Mouse (Mus musculus): ENCODE data around the gene Nfasc. TPM values are rescaled to one million over a fixed set of nuclear protein-coding genes. Genes with fewer than 3 reads are reported as not detected.

The Nfasc gene
- polyA plus RNA-seq, 1 experiment from 2014 or later = 4.3 TPM

GRCm38 (mm10) chr1:132629611-132630370 lies 111.8 kb downstream of the Nfasc start:
- no peak overlapping the region for H3K27ac ChIP-seq
- no peak overlapping the region for H3K9ac ChIP-seq
- H3K9me3 ChIP-seq = no peaks in the 10 kb centered on the region
- H3K4me1 ChIP-seq (replicated peaks) = no peaks in the 10 kb centered on the region
- H3K4me3 ChIP-seq (replicated peaks) = no peak overlapping the region
- no peak overlapping the region for H3K4me2 ChIP-seq (replicated peaks)
- WGBS = 72% methylated on average over 5 of the region's 5 CpGs
- no peak for ATAC-seq
- no peaks in the 10 kb centered on the region for H3K27me3 ChIP-seq (replicated peaks)
- H3K36me3 ChIP-seq = no peaks in the 10 kb centered on the region

GRCm38 (mm10) chr1:132628599-132628998 lies 113.0 kb downstream of the Nfasc start:
- H3K4me3 ChIP-seq (replicated peaks) = no peak overlapping the region
- no peak overlapping the region for H3K27ac ChIP-seq
- no peaks in the 10 kb centered on the region for H3K9me3 ChIP-seq
- 49% methylated on average over 3 of the region's 3 CpGs for WGBS
- no peaks in the 10 kb centered on the region for H3K27me3 ChIP-seq (replicated peaks)
- no peak overlapping the region for H3K9ac ChIP-seq
- ATAC-seq = no peak
- no peaks in the 10 kb centered on the region for H3K36me3 ChIP-seq
- no peak overlapping the region for H3K4me2 ChIP-seq (replicated peaks)
- no peaks in the 10 kb centered on the region for H3K4me1 ChIP-seq (replicated peaks)

GRCm38 (mm10) chr1:132628183-132628582 lies 113.4 kb downstream of the Nfasc start:
- H3K4me3 ChIP-seq (replicated peaks) = no peak overlapping the region
- no peak overlapping the region for H3K9ac ChIP-seq
- H3K27me3 ChIP-seq (replicated peaks) = no peaks in the 10 kb centered on the region
- ATAC-seq = no peak
- H3K36me3 ChIP-seq = no peaks in the 10 kb centered on the region
- 0 out of 2 replicates have a peak, but pooled peaks cover 3% of the 10 kb centered on the region for H3K4me1 ChIP-seq (replicated peaks)
- no peak overlapping the region for H3K4me2 ChIP-seq (replicated peaks)
- no peak overlapping the region for H3K27ac ChIP-seq
- 90% methylated on average over 8 of the region's 8 CpGs for WGBS
- H3K9me3 ChIP-seq = no peaks in the 10 kb centered on the region

- Histone ChIP-seq H3K9me3 (no peaks in the 10 kb centered on the region), H3K9ac (no peak overlapping the region), H3K4me1 (replicated peaks) (0 out of 2 replicates have a peak, but pooled peaks cover 3% of the 10 kb centered on the region), H3K4me2 (replicated peaks) (no peak overlapping the region), H3K36me3 (no peaks in the 10 kb centered on the region), H3K27me3 (replicated peaks) (no peaks in the 10 kb centered on the region), H3K27ac (no peak overlapping the region), H3K4me3 (replicated peaks) (no peak overlapping the region)
- WGBS = 73% methylated on average over 7 of the region's 7 CpGs
- ATAC-seq = no peak
Measured at GRCm38 (mm10) chr1:132626125-132626756, 115.4 kb downstream of the Nfasc start.

- WGBS = 61% methylated on average over 6 of the region's 6 CpGs
- no peaks in the 10 kb centered on the region for H3K36me3 ChIP-seq
- ATAC-seq = no peak
Measured at GRCm38 (mm10) chr1:132625034-132625433, 116.6 kb downstream of the Nfasc start.

GRCm38 (mm10) chr1:132624466-132624865 lies 117.1 kb downstream of the Nfasc start:
- WGBS = 48% methylated on average over 1 of the region's 1 CpGs
- no peak overlapping the region for H3K27ac ChIP-seq
- H3K4me1 ChIP-seq (replicated peaks) = 0 out of 2 replicates have a peak, but pooled peaks cover 3% of the 10 kb centered on the region
- H3K9ac ChIP-seq = no peak overlapping the region
- ATAC-seq = no peak
- no peak overlapping the region for H3K4me2 ChIP-seq (replicated peaks)
- no peak overlapping the region for H3K4me3 ChIP-seq (replicated peaks)
- H3K9me3 ChIP-seq = no peaks in the 10 kb centered on the region
- H3K27me3 ChIP-seq (replicated peaks) = no peaks in the 10 kb centered on the region
- no peaks in the 10 kb centered on the region for H3K36me3 ChIP-seq

More at GRCm38 (mm10) chr1:132625034-132625433, 116.6 kb downstream of the Nfasc start:
- H3K4me1 ChIP-seq (replicated peaks) = 0 out of 2 replicates have a peak, but pooled peaks cover 3% of the 10 kb centered on the region
- H3K4me3 ChIP-seq (replicated peaks) = no peak overlapping the region
- no peaks in the 10 kb centered on the region for H3K27me3 ChIP-seq (replicated peaks)
- H3K9me3 ChIP-seq = no peaks in the 10 kb centered on the region
- no peak overlapping the region for H3K27ac ChIP-seq
- H3K9ac ChIP-seq = no peak overlapping the region
- H3K4me2 ChIP-seq (replicated peaks) = no peak overlapping the region

- Histone ChIP-seq H3K4me1 (replicated peaks) (0 out of 2 replicates have a peak, but pooled peaks cover 3% of the 10 kb centered on the region), H3K9ac (no peak overlapping the region), H3K36me3 (no peaks in the 10 kb centered on the region), H3K4me2 (replicated peaks) (no peak overlapping the region), H3K27ac (no peak overlapping the region), H3K27me3 (replicated peaks) (no peaks in the 10 kb centered on the region), H3K9me3 (no peaks in the 10 kb centered on the region), H3K4me3 (replicated peaks) (no peak overlapping the region)
- WGBS = 32% methylated on average over 14 of the region's 14 CpGs
- no peak for ATAC-seq
Measured at GRCm38 (mm10) chr1:132623641-132624336, 117.8 kb downstream of the Nfasc start.

- no peak for ATAC-seq
Measured at GRCm38 (mm10) chr1:132612066-132612465, 129.5 kb downstream of the Nfasc start.

GRCm38 (mm10) chr1:132609048-132609634 lies 132.5 kb downstream of the Nfasc start:
- WGBS = 34% methylated on average over 4 of the region's 4 CpGs
- Histone ChIP-seq H3K4me3 (replicated peaks) (no peak overlapping the region), H3K27ac (no peak overlapping the region), H3K9ac (no peak overlapping the region), H3K27me3 (replicated peaks) (no peaks in the 10 kb centered on the region), H3K9me3 (no peaks in the 10 kb centered on the region), H3K4me2 (replicated peaks) (no peak overlapping the region), H3K36me3 (no peaks in the 10 kb centered on the region), H3K4me1 (replicated peaks) (no peaks in the 10 kb centered on the region)
- no peak for ATAC-seq

More at GRCm38 (mm10) chr1:132612066-132612465, 129.5 kb downstream of the Nfasc start:
- no peaks in the 10 kb centered on the region for H3K36me3 ChIP-seq
- H3K4me1 ChIP-seq (replicated peaks) = no peaks in the 10 kb centered on the region
- H3K4me3 ChIP-seq (replicated peaks) = no peak overlapping the region
- H3K27ac ChIP-seq = no peak overlapping the region
- no peak overlapping the region for H3K4me2 ChIP-seq (replicated peaks)
- H3K27me3 ChIP-seq (replicated peaks) = no peaks in the 10 kb centered on the region
- no peak overlapping the region for H3K9ac ChIP-seq
- 82% methylated on average over 4 of the region's 4 CpGs for WGBS
- no peaks in the 10 kb centered on the region for H3K9me3 ChIP-seq

- H3K9me3 ChIP-seq = no peaks in the 10 kb centered on the region
- no peak overlapping the region for H3K4me2 ChIP-seq (replicated peaks)
- ATAC-seq = no peak
- H3K27ac ChIP-seq = no peak overlapping the region
- H3K36me3 ChIP-seq = no peaks in the 10 kb centered on the region
- no peak overlapping the region for H3K4me3 ChIP-seq (replicated peaks)
- no peaks in the 10 kb centered on the region for H3K27me3 ChIP-seq (replicated peaks)
- no peaks in the 10 kb centered on the region for H3K4me1 ChIP-seq (replicated peaks)
- WGBS = 38% methylated on average over 8 of the region's 8 CpGs
- no peak overlapping the region for H3K9ac ChIP-seq
Measured at GRCm38 (mm10) chr1:132602161-132602560, 139.4 kb downstream of the Nfasc start.

- no peak for ATAC-seq
- Histone ChIP-seq H3K27ac (no peak overlapping the region), H3K9ac (no peak overlapping the region), H3K36me3 (no peaks in the 10 kb centered on the region), H3K9me3 (no peaks in the 10 kb centered on the region), H3K4me2 (replicated peaks) (no peak overlapping the region), H3K27me3 (replicated peaks) (no peaks in the 10 kb centered on the region), H3K4me3 (replicated peaks) (no peak overlapping the region), H3K4me1 (replicated peaks) (no peaks in the 10 kb centered on the region)
- WGBS = 87% methylated on average over 5 of the region's 5 CpGs
Measured at GRCm38 (mm10) chr1:132598024-132598423, 143.6 kb downstream of the Nfasc start.

GRCm38 (mm10) chr1:132595741-132596140 lies 145.9 kb downstream of the Nfasc start:
- Histone ChIP-seq H3K36me3 (no peaks in the 10 kb centered on the region), H3K4me3 (replicated peaks) (no peak overlapping the region), H3K4me2 (replicated peaks) (no peak overlapping the region), H3K9me3 (no peaks in the 10 kb centered on the region), H3K27me3 (replicated peaks) (no peaks in the 10 kb centered on the region), H3K4me1 (replicated peaks) (no peaks in the 10 kb centered on the region), H3K27ac (no peak overlapping the region), H3K9ac (no peak overlapping the region)
- WGBS = 40% methylated on average over 6 of the region's 6 CpGs
- ATAC-seq = no peak

Data from intestine, embryonic 15.5 days (tissue).